Mouse (Mus musculus): Measurements from ENCODE around the gene Acvrl1. TPM values are rescaled to one million over a fixed set of nuclear protein-coding genes. Genes with fewer than 3 reads are reported as not detected.
A peak's percentile ranks its signal among the peaks of the same experiment; 100 is the strongest.

Gene Acvrl1
- 8.7 and 10.7 TPM in 2 replicates for total RNA-seq (2014; rRNA removed)
- 5.8 and 6.0 TPM in 2 replicates for polyA plus RNA-seq (2015; fragmentation: Nextera tagmentation; extraction: Ambion mirVana)

DNA sequence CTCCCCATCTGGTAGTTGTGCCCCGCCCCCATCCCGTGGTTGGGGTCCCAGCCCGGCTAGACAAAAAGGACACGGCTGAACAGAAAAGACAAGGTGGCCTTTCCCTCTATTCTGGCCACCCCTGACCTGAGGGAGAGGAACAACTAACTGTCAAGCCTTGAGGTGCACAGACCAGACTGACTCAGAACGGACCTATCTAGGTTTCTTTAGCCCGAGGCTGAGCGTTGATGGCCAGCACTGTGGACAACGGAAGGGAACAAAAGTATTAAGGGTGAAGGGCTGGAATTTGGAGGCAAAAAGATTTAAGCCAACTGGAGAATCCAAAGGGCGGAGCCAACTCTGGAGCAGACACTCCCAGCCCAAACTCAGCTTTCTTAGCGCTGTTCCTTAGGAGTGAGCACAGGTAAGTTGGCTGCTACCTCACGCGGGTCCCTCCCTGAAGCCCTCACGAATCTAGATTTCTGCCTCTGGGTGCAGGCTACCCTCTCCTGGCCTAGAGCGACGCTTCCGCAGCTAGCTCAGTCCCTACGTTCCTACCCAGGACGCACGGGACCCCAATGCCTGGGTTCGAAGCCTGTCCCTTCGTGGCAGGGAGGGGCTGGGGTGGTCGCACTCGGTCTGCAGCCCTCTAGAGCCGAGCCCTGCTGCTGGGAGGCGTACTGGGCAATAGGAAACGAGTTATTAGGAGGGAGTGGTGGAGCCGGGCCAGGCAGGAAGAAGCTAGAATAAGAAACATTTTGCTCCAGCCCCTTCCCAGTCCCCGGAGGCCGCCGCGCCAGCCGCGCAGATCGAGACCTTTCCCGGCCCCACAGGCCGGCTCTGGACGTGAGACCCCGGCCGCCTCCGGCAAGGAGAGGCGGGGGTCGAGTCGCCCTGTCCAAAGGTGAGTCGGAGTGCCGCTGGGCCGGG is at the start of gene Acvrl1:
Gene Acvrl1 (plus strand): TSS at position 342 of the 909 bp plus-strand sequence.
- Histone ChIP-seq H3K4me1 (ENCODE audit: insufficient read depth) (no peaks in the 10 kb centered on the region), H3K27ac (ENCODE audit: low read depth, low read length) (no peak within 1 kb of the TSS), H3K9ac (peak within 1 kb of the TSS; percentile 22; the same call in 1 of the 2 replicates), H3K4me3 (ENCODE audit: low read depth, low read length) (peak within 1 kb of the TSS; percentile 11), H3K36me3 (ENCODE audit: insufficient read depth) (no peaks in the 10 kb centered on the region), H3K4me2 (ENCODE audit: low read depth) (peak within 1 kb of the TSS; percentile 25; the same call in 1 of the 2 replicates), H3K27me3 (ENCODE audit: insufficient read depth, low read length) (peaks cover 25% of the 10 kb centered on the region), H3K9me3 (ENCODE audit: low read length) (no peaks in the 10 kb centered on the region)
- TF ChIP-seq CTCF (IDR thresholded peaks at IDR 0.05; ENCODE audit: low read depth), result no peak
- ATAC-seq (no peak), DNase-seq (no peak)
- WGBS, result 5% methylated on average over 46 of the region's 46 CpGs

DNA sequence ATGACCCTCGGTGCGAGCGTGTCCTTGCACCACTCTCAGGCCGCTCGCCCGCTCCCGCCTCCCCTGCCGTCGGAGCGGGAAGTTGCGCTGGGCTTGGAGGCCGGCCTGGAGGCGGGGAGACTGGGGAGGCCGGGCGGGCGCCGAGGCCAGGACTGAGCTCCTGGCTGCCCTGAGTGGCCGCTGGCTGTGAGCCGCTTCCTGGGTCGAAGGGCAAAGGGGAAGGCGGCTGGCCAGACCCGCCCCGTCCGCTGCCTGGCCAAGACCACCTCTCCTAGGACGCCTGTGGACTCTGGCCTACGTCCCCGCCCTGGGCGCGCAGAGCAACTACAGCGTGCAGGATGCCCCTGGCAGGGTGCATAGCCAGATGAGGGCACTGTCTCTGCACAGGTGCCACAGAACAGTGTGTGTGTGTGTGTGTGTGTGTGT is 49.6 kb upstream of the Acvrl1 start:
- Histone ChIP-seq H3K27me3 (ENCODE audit: insufficient read depth, low read length) (peaks cover 21% of the 10 kb centered on the region), H3K4me1 (ENCODE audit: insufficient read depth) (0 out of 2 replicates have a peak, but pooled peaks cover 3% of the 10 kb centered on the region), H3K4me2 (ENCODE audit: low read depth) (peak overlapping the region; percentile 87), H3K27ac (ENCODE audit: low read depth, low read length) (no peak overlapping the region), H3K36me3 (ENCODE audit: insufficient read depth) (no peaks in the 10 kb centered on the region), H3K9me3 (ENCODE audit: low read length) (no peaks in the 10 kb centered on the region), H3K9ac (0 out of 2 replicates have a peak overlapping the region, but pooled peaks have one; percentile 43), H3K4me3 (ENCODE audit: low read depth, low read length) (peak overlapping the region; percentile 49)
- ATAC-seq (peak; percentile 59), DNase-seq (peak; percentile 38)
- WGBS, result under 1% methylated on average over 23 of the region's 30 CpGs
- TF ChIP-seq CTCF (IDR thresholded peaks at IDR 0.05; ENCODE audit: low read depth), result peak; percentile 38; the same call in 1 of the 2 replicates

- Histone ChIP-seq H3K4me2 (ENCODE audit: low read depth) (no peak overlapping the region), H3K9me3 (ENCODE audit: low read length) (no peaks in the 10 kb centered on the region), H3K27me3 (ENCODE audit: insufficient read depth, low read length) (peaks cover 21% of the 10 kb centered on the region), H3K4me3 (ENCODE audit: low read depth, low read length) (no peak overlapping the region), H3K4me1 (ENCODE audit: insufficient read depth) (0 out of 2 replicates have a peak, but pooled peaks cover 3% of the 10 kb centered on the region), H3K36me3 (ENCODE audit: insufficient read depth) (no peaks in the 10 kb centered on the region), H3K27ac (ENCODE audit: low read depth, low read length) (no peak overlapping the region), H3K9ac (no peak overlapping the region)
- ATAC-seq (no peak), DNase-seq (no peak)
- no peak for TF ChIP-seq CTCF (IDR thresholded peaks at IDR 0.05; ENCODE audit: low read depth)
- WGBS, result 81% methylated on average over 9 of the region's 9 CpGs
These were observed 48.2 kb upstream of the Acvrl1 start for GRCm38 (mm10) chr15:101080031-101080520.

DNA sequence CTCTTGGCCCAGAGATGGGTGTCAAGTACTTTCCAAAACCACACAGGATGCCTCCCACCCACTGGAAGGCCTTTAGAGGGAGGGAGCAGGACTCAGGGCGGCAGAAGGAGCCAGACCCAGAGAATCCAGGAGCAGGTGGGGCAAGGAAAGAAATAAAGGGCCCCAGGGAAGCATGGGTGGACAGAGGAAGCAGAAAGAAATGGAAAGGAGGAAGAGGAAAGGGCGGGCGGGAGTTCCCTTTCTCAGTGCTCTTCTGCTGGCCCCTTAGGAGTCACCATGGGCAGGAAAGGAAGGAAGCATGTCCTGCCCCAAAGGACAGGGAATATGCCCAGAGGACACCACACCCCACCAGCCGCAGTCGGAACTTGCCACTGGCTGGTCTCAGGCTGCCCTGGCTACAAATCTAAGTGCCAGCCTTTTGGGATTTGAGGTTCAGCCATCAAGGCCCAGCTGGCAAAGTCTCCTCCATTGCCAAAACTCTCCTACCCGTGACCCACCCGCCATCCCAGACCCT is 47.2 kb upstream of the Acvrl1 start:
- no peak overlapping the region for H3K27ac ChIP-seq (ENCODE audit: low read depth, low read length)
- no peak overlapping the region for H3K4me2 ChIP-seq (ENCODE audit: low read depth)
- no peaks in the 10 kb centered on the region for H3K9me3 ChIP-seq (ENCODE audit: low read length)
- DNase-seq (no peak), ATAC-seq (no peak)
- H3K4me1 ChIP-seq (ENCODE audit: insufficient read depth), result 0 out of 2 replicates have a peak, but pooled peaks cover 3% of the 10 kb centered on the region
- H3K4me3 ChIP-seq (ENCODE audit: low read depth, low read length), result no peak overlapping the region
- H3K27me3 ChIP-seq (ENCODE audit: insufficient read depth, low read length), result peaks cover 17% of the 10 kb centered on the region
- H3K36me3 ChIP-seq (ENCODE audit: insufficient read depth), result no peaks in the 10 kb centered on the region
- no peak overlapping the region for H3K9ac ChIP-seq
- no peak for TF ChIP-seq CTCF (IDR thresholded peaks at IDR 0.05; ENCODE audit: low read depth)
- WGBS, result 83% methylated on average over 7 of the region's 7 CpGs

GRCm38 (mm10) chr15:101082236-101082635 is 46.1 kb upstream of the Acvrl1 start:
- Histone ChIP-seq H3K4me1 (ENCODE audit: insufficient read depth) (no peaks in the 10 kb centered on the region), H3K27me3 (ENCODE audit: insufficient read depth, low read length) (peaks cover 7% of the 10 kb centered on the region), H3K4me2 (ENCODE audit: low read depth) (no peak overlapping the region), H3K9me3 (ENCODE audit: low read length) (no peaks in the 10 kb centered on the region), H3K9ac (no peak overlapping the region), H3K27ac (ENCODE audit: low read depth, low read length) (no peak overlapping the region), H3K4me3 (ENCODE audit: low read depth, low read length) (no peak overlapping the region), H3K36me3 (ENCODE audit: insufficient read depth) (no peaks in the 10 kb centered on the region)
- DNase-seq, result no peak
- 60% methylated on average over 4 of the region's 4 CpGs for WGBS
- no peak for ATAC-seq
- no peak for TF ChIP-seq CTCF (IDR thresholded peaks at IDR 0.05; ENCODE audit: low read depth)

- Histone ChIP-seq H3K4me1 (ENCODE audit: insufficient read depth) (no peaks in the 10 kb centered on the region), H3K27ac (ENCODE audit: low read depth, low read length) (no peak overlapping the region), H3K36me3 (ENCODE audit: insufficient read depth) (no peaks in the 10 kb centered on the region), H3K9me3 (ENCODE audit: low read length) (no peaks in the 10 kb centered on the region), H3K27me3 (ENCODE audit: insufficient read depth, low read length) (no peaks in the 10 kb centered on the region), H3K4me2 (ENCODE audit: low read depth) (no peak overlapping the region), H3K4me3 (ENCODE audit: low read depth, low read length) (no peak overlapping the region), H3K9ac (no peak overlapping the region)
- no peak for TF ChIP-seq CTCF (IDR thresholded peaks at IDR 0.05; ENCODE audit: low read depth)
- DNase-seq, result no peak
- 88% methylated on average over 10 of the region's 10 CpGs for WGBS
- ATAC-seq, result no peak
These were observed 43.8 kb upstream of the Acvrl1 start for GRCm38 (mm10) chr15:101084499-101084898.
